Mouse (Mus musculus): Measurements from ENCODE around the gene Sh3pxd2a. TPM values are rescaled to one million over a fixed set of nuclear protein-coding genes. Genes with fewer than 3 reads are reported as not detected.

Sh3pxd2a gene
- total and polyA plus RNA-seq, 3 experiments = 3.9 to 11.3 TPM; not detected in 1

- Histone ChIP-seq H3K9me3 (replicated peaks; ENCODE audit: insufficient read depth, low read length) (no peaks in the 10 kb centered on the region), H3K27me3 (ENCODE audit: control insufficient read depth in 1 of 2, insufficient read depth in 2 of 2, low read length in 2 of 2) (peaks cover 0 to 1% of the 10 kb centered on the region in 2 experiments; a peak in 1 of 4 replicates), H3K27ac (ENCODE audit: control insufficient read depth, low read depth, low read length) (no peak overlapping the region), H3K79me2 (ENCODE audit: control insufficient read depth, insufficient read depth, low read length, poor library complexity) (no peaks in the 10 kb centered on the region), H3K4me3 (ENCODE audit: control insufficient read depth in 1 of 2, insufficient read depth in 1 of 2, low read depth in 2 of 2, low read length in 2 of 2) (no peak overlapping the region), H3K36me3 (ENCODE audit: control insufficient read depth in 1 of 2, insufficient read depth in 2 of 2, low read length in 2 of 2) (no peaks in the 10 kb centered on the region), H3K4me1 (ENCODE audit: control insufficient read depth in 1 of 2, insufficient read depth in 2 of 2, low read length in 2 of 2) (no peaks in the 10 kb centered on the region), H3K9ac (ENCODE audit: control insufficient read depth, low read depth, low read length, poor library complexity, severe bottlenecking) (no peak overlapping the region)
- TF ChIP-seq TCF12 (IDR thresholded peaks at IDR 0.05; ENCODE audit: low read depth, low read length) = no peak
- TF ChIP-seq TBP (IDR thresholded peaks at IDR 0.05; ENCODE audit: low read depth, low read length) = no peak
- TF ChIP-seq RCOR1 (IDR thresholded peaks at IDR 0.05; ENCODE audit: low read depth, low read length) = no peak
- TF ChIP-seq KAT2A (conservative IDR thresholded peaks at IDR 0.05; ENCODE audit: low read depth, low read length) = no peak
- TF ChIP-seq UBTF (IDR thresholded peaks at IDR 0.05; ENCODE audit: borderline replicate concordance, insufficient read depth, low read depth, low read length) = no peak
- TF ChIP-seq SIN3A (IDR thresholded peaks at IDR 0.05; ENCODE audit: low read length) = no peak
- no peak for TF ChIP-seq POLR2AphosphoS2 (IDR thresholded peaks at IDR 0.05; ENCODE audit: low read length)
- no peak for TF ChIP-seq E2F4 (IDR thresholded peaks at IDR 0.05; ENCODE audit: borderline replicate concordance, low read depth, low read length)
- DNase-seq (ENCODE audit: low read depth, low spot score) = no peak
Measured at GRCm38 (mm10) chr19:47485997-47486566, 21.9 kb upstream of the Sh3pxd2a start.

DNA sequence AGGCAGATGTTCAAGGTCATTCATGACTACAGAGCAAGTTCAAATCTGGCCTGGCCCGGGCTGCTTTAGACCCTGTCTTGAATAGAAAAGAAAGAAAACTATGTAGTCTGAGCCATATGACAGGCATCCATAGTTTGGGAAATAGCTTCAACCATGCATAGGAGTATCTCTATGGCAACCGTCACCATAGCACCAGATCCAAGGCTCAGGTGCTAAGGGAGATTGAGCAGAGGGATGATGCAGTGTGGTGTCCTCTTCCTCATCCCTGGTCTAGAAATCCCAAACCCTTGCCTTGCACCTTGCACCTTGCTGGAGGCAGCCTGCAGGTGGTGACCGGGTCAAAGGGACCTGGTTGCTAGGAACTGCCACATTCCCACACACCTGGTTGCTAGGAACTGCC lies 19.9 kb upstream of the Sh3pxd2a start:
- DNase-seq (ENCODE audit: low read depth, low spot score) = no peak
- H3K36me3 ChIP-seq (ENCODE audit: control insufficient read depth in 1 of 2, insufficient read depth in 2 of 2, low read length in 2 of 2) = no peaks in the 10 kb centered on the region
- no peak overlapping the region for H3K27ac ChIP-seq (ENCODE audit: control insufficient read depth, low read depth, low read length)
- H3K27me3 ChIP-seq (ENCODE audit: control insufficient read depth in 1 of 2, insufficient read depth in 2 of 2, low read length in 2 of 2) = peaks cover 0 to 1% of the 10 kb centered on the region in 2 experiments; a peak in 1 of 4 replicates
- no peak overlapping the region for H3K4me3 ChIP-seq (ENCODE audit: control insufficient read depth in 1 of 2, insufficient read depth in 1 of 2, low read depth in 2 of 2, low read length in 2 of 2)
- no peaks in the 10 kb centered on the region for H3K79me2 ChIP-seq (ENCODE audit: control insufficient read depth, insufficient read depth, low read length, poor library complexity)
- H3K4me1 ChIP-seq (ENCODE audit: control insufficient read depth in 1 of 2, insufficient read depth in 2 of 2, low read length in 2 of 2) = no peaks in the 10 kb centered on the region
- H3K9ac ChIP-seq (ENCODE audit: control insufficient read depth, low read depth, low read length, poor library complexity, severe bottlenecking) = no peak overlapping the region
- no peaks in the 10 kb centered on the region for H3K9me3 ChIP-seq (replicated peaks; ENCODE audit: insufficient read depth, low read length)
- no peak for TF ChIP-seq USF1 (IDR thresholded peaks at IDR 0.05; ENCODE audit: low read depth, low read length)

DNA sequence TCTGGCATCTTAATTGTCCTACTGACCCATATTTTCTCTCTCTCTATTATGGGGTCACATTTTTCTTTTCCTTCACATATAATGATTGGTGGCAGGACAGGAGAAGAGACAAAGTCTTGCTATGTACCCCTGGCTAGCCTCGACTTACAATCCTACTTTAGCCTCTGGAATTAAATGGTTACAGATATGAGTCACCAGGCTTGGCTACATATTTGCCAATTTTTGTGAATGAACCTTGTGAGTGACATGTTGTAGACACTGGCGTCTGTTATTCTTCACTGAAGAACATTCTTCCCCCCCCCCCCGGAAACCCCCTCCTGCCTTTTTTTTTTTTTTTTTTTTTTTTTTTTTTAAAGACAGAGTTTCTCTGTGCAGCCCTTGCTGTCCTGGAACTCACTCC lies 19.1 kb upstream of the Sh3pxd2a start:
- no peak overlapping the region for H3K4me3 ChIP-seq (ENCODE audit: control insufficient read depth in 1 of 2, insufficient read depth in 1 of 2, low read depth in 2 of 2, low read length in 2 of 2)
- TF ChIP-seq ZKSCAN1 (IDR thresholded peaks at IDR 0.05; ENCODE audit: low read depth, low read length) (no peak), MAX (IDR thresholded peaks at IDR 0.05; ENCODE audit: low read length) (no peak), USF1 (IDR thresholded peaks at IDR 0.05; ENCODE audit: low read depth, low read length) (no peak), CHD1 (IDR thresholded peaks at IDR 0.05; ENCODE audit: low read depth, low read length) (no peak), E2F4 (IDR thresholded peaks at IDR 0.05; ENCODE audit: borderline replicate concordance, low read depth, low read length) (no peak), TBP (IDR thresholded peaks at IDR 0.05; ENCODE audit: low read depth, low read length) (no peak), CHD2 (IDR thresholded peaks at IDR 0.05; ENCODE audit: low read length) (no peak), UBTF (IDR thresholded peaks at IDR 0.05; ENCODE audit: borderline replicate concordance, insufficient read depth, low read depth, low read length) (no peak), NRF1 (IDR thresholded peaks at IDR 0.05; ENCODE audit: insufficient read depth, low read depth, low read length, poor library complexity, severe bottlenecking) (no peak), ETS1 (IDR thresholded peaks at IDR 0.05; ENCODE audit: low read depth, low read length) (no peak)
- no peak overlapping the region for H3K9ac ChIP-seq (ENCODE audit: control insufficient read depth, low read depth, low read length, poor library complexity, severe bottlenecking)
- H3K79me2 ChIP-seq (ENCODE audit: control insufficient read depth, insufficient read depth, low read length, poor library complexity) = no peaks in the 10 kb centered on the region
- no peaks in the 10 kb centered on the region for H3K36me3 ChIP-seq (ENCODE audit: control insufficient read depth in 1 of 2, insufficient read depth in 2 of 2, low read length in 2 of 2)
- DNase-seq (ENCODE audit: low read depth, low spot score) = no peak
- no peak overlapping the region for H3K27ac ChIP-seq (ENCODE audit: control insufficient read depth, low read depth, low read length)
- H3K27me3 ChIP-seq (ENCODE audit: control insufficient read depth in 1 of 2, insufficient read depth in 2 of 2, low read length in 2 of 2) = peaks cover 0 to 1% of the 10 kb centered on the region in 2 experiments; a peak in 1 of 4 replicates
- H3K9me3 ChIP-seq (replicated peaks; ENCODE audit: insufficient read depth, low read length) = no peaks in the 10 kb centered on the region
- no peaks in the 10 kb centered on the region for H3K4me1 ChIP-seq (ENCODE audit: control insufficient read depth in 1 of 2, insufficient read depth in 2 of 2, low read length in 2 of 2)
